Mouse (Mus musculus) left cerebral cortex, postnatal 25 days (tissue): Measurements from ENCODE around the gene Atf3. TPM values are rescaled to one million over a fixed set of nuclear protein-coding genes. Genes with fewer than 3 reads are reported as not detected.
A peak's percentile ranks its signal among the peaks of the same experiment; 100 is the strongest.

Experiments
- DNase-seq, 2 experiments: peaks; one replicate each; pipeline ENCODE4 v3.0.0; 2022; ENCODE audit warnings: low spot score in 2 of 2, mixed read lengths in 1 of 2
- intact Hi-C: fragments of 180-260 bp; cut with DNase I; formaldehyde crosslinking; loops from one replicate; pipeline ENCODE4 v1.15.1; 2025
- total RNA-seq, 2 experiments: library from RNA; stranded (reverse); gene quantifications; 2 replicates each; pipeline ENCODE4 v1.2.3; 2021

Atf3 gene
- total RNA-seq, 2 experiments from 2014 or later = 0.53 to 1.4 TPM

DNA sequence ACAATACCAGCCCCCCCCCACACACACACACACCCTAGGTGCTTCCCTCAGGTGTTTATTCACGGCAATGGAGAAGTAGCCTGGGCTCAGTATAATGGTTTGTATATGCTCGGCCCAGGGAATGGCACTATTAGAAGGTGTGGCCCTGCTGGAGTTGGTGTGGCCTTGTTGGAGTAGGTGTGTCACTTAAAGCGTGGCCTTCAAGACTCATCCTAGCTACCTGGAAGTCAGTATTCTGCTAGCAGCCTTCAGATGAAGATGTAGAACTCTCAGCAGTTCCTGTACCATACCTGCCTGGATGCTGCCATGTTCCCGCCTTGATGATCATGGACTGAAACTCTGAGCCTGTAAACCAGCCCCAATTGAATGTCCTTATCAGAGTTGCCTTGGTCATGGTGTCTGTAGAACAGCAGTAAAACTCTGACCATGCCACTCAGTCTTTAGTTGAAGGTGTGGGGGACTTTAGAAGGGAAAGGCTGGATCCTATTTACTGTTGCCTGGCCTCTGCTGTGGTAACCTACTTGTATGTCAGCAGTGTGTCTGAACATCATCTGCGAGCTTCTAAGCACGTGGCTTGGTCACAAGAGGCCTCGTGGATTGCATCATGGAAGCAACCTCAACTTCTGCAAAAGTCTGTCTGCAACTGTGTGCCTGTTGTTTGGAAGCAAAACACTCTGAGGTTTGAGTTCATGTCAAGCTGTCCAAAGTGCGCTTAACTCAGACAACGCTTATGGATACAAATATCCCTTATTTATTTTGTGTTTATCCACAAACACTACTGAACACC, 16.8 kb downstream of the Atf3 start:
- DNase-seq = peak in 1 of 2 experiments; percentile 40
- intact Hi-C loops = no loop called here

DNA sequence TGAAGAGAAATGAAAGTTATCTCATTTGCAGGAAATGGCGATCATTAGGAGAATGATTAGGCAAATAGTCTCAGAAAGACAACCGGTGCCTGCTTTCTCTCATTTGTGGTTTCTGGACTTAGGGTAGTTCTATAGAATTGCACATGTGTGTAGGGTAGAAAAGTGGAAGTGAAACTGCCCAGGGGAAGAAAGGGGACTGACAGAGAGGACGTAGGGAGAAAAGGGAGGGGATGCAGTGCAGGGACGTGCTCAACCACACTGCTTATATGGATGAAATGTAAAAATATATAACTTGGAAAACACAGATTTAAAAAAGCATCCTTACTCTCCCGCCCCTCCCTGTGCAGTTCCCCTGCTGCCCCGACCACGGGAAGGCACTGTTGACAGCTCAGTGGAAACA, 19.9 kb downstream of the Atf3 start:
- intact Hi-C loops = no loop called here

DNA sequence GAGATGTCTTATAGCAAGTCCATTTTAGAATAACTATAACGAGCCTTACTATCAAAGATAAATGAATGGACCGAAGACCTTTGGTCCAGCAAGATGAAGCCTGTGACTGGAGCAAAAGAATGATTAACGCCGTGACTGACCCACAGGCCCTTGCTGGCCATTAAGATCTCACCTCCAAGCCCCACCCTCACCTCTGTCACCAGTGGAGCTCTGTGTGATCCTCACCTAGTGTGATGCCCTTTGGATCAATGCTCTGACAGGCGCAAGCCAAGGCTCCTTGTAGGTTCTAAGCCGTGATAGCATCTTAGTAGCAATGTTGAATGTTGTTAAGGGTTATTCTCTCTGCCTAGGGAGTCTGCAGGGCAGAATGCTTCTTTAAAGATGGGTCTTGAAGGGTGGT, 21.8 kb downstream of the Atf3 start:
- no peak for DNase-seq
- intact Hi-C loops = no loop called here

More for the DNA sequence above, 19.9 kb downstream of the Atf3 start:
- DNase-seq = no peak

DNA sequence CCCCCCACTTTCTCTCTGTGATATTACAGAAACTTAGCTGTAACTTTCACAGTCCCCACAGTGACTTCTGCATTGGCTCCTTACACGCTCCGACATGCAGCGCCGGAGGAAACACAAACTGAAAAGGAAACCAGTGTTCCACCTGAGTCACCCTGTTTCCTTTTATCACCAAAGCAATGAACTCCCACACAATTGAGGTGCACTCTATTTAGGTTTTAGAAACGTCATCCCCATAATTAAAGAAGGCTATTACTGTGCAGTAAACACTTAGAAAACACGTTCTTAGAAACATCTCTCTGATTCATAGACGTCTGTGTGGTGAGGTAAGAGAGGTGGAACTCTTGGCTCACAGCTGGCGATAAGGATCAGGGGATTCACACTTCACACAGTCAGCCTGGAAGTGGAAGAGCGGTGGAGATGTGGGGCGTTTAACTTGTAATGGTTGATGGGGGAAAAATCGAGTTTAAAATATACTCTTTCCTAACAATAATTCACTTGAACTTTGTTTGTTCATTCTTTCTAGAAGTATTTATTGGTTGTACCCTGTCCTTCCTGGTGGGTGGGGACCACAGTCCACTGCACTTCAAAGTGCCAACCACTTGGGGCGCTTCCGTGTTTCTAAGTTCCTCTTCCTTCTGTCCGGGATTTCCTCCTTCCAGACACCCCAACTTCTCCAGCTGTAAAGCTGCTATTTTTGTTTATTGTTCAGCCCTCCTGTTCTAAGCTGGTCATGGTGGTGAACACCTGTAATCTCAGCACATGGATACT, 24.0 kb downstream of the Atf3 start:
- peak in 1 of 2 experiments; percentile 13 for DNase-seq
- intact Hi-C loops = no loop called here

- intact Hi-C loops = no loop called here
- DNase-seq = no peak
These were observed 25.1 kb downstream of the Atf3 start for GRCm38 (mm10) chr1:191192751-191193150.

GRCm38 (mm10) chr1:191192213-191192612, 25.6 kb downstream of the Atf3 start:
- DNase-seq = no peak
- intact Hi-C loops = no loop called here

DNA sequence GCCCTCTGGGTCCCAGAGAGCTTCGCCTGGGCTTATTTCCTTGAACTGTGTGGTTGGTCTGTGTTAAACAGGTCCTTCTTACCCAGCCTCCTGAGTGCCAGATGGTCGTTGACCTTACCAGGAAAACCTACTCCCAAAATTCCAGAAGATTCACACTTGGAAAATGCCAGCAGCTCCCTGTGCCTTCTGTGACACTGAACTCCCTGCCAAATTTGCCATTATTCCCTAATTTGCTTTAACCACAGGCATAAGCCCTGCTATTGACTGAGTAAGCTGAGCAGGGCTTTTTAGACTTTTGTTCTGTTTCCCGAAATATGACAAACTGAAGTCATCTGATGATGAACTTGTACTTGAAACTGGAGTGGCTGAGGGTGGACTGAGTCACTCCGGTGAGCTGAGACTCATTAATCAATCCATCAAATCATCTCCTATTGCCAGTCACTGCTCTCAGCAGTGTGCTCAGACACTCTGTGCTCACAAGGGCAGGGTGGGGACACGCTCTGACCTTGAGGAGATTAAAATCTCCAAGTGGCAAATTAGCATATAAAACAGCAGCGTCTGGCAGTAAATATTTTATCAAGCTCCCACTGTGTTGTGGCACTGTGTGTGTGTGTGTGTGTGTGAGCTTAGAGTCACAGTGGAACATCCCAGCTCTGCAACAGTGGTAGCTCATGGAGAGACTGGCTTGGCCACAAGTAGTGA, 28.0 kb downstream of the Atf3 start:
- no peak for DNase-seq
- intact Hi-C loops = no loop called here

- DNase-seq = no peak
- intact Hi-C loops = no loop called here
These were observed 31.5 kb downstream of the Atf3 start for GRCm38 (mm10) chr1:191186386-191186770.

GRCm38 (mm10) chr1:191185761-191186385, 32.0 kb downstream of the Atf3 start:
- intact Hi-C loops = no loop called here
- peak in 1 of 2 experiments; percentile 4 for DNase-seq

DNA sequence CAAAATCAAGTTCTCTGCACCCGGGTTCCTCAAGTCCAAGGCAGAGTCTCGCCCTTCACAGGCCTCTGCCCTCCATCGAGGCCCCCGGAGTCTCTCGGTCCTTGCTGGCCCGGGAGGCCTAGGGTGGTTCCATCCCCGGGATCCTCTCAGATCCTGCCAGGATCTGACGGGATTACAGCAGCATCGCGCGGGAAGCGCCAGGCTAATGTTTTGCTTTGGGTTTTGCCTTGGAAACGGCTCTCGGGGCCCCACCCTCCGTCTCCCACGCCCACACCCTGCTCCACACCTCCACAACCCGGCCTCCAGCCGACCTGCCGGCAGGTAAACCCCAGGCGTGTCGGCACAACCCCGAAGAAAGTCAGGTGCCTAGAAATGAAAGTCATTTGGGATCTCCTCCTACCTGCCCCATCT, 33.0 kb downstream of the Atf3 start:
- intact Hi-C loops = loop anchor here (5.0 kb wide), 2 partner anchors 88 to 92 kb away; partner anchors contain the start of gene Batf3
- DNase-seq = peak in 1 of 2 experiments; percentile 3

- DNase-seq = peak; percentile 8 to 24
- intact Hi-C loops = loop anchor here (5.0 kb wide), 2 partner anchors 87 to 93 kb away; partner anchors contain the start of gene Batf3
These were observed 33.6 kb downstream of the Atf3 start for GRCm38 (mm10) chr1:191184066-191184815.

DNA sequence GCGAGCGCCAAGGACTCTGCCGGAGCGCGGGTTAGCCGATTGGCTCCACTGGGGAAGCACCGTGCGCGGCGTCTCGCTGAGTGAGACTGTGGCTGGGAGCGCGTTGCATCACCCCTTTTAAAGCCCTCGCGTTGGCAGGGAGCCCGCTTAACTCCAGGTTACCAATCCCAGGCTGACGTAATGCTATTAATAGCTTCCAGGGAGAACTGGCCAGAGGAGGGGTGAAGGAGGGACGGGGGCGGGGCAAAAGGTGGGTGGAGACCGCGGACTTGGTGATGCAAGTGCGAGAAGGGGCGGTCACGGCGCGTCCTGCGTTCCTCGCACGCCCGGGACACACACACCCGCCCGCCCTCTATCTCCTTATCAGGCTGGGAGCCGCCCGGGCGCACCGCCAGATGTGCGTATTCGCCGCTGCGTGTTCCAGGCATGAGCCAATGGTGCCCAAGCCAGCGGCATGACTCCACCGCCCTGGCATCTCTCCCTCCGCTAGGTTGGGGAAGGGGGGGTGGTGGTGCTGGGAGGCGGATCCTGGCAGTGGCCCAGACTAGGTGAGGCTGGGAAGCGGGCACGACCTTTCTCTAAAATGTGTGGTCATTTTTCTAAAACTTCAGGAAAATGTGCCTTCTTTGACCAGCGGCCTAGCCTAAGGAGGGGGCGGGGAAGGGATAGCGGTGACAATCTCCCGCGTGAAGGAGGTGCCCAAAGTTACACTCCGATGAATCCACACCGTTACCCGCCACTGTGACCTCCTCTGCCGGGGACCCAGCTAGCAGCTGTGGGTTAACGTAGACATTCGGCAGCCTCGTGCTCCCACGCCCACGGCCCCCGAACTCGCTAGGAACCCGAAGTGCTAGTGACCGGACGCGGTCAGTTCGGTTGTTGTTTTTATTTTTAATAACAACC, 34.4 kb downstream of the Atf3 start:
- intact Hi-C loops = loop anchor here (5.0 kb wide), 2 partner anchors 86 to 94 kb away; partner anchors contain the start of gene Batf3

GRCm38 (mm10) chr1:191182431-191183162, 35.2 kb downstream of the Atf3 start:
- intact Hi-C loops = loop anchor here (5.0 kb wide), 2 partner anchors 85 to 95 kb away; partner anchors contain the start of gene Batf3

More for the DNA sequence above, 34.4 kb downstream of the Atf3 start:
- peak; percentile 79 to 82 for DNase-seq

DNA sequence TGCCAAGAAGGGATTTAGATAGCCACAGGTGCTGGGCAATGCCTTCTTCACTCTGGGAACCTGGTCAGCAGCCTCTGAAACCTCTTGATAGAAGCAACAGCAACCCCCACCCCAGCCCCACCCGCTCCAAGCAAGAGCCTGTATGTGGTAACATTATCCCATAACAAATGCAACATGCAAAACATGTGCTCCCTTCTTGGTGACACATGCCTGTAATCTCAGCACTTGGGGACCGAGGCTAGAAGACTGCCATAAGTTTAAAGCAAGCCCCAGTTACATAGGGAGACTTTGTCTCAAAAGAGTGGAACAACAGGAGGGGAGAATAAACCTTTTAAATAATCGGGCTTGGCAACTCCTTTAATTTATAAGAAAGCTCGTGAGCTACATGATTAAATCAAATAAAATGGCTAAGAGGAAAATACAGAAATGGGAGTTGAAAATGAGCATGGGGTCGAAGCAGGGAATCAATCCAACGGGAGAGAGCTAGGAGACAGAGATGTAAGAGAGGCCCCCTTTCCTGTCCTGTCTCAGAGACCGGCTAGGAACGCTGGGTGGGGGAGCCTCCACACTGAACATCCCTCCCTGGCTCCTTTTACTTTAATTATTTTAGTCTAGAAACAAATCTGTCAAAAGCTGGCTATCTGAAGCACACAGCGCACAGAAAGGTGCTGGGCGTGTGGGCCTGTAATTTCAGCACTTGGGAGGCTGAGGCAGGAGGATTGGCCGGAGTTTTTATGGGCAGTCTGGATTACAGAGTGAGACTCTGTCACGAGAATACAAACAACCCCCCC, 36.2 kb downstream of the Atf3 start:
- intact Hi-C loops = loop anchor here (5.0 kb wide), 2 partner anchors 84 to 96 kb away; partner anchors contain the start of gene Batf3

More at GRCm38 (mm10) chr1:191182431-191183162, 35.2 kb downstream of the Atf3 start:
- DNase-seq = peak; percentile 16 to 21

GRCm38 (mm10) chr1:191180397-191180796, 37.4 kb downstream of the Atf3 start:
- intact Hi-C loops = loop anchor here (5.0 kb wide), 2 partner anchors 83 to 97 kb away; partner anchors contain the start of gene Batf3
- DNase-seq = no peak

More for the DNA sequence above, 36.2 kb downstream of the Atf3 start:
- no peak for DNase-seq

GRCm38 (mm10) chr1:191179846-191180245, 38.0 kb downstream of the Atf3 start:
- DNase-seq = no peak
- intact Hi-C loops = loop anchor here (5.0 kb wide), 2 partner anchors 83 to 97 kb away; partner anchors contain the start of gene Batf3
